Mouse (Mus musculus) cerebellum, adult 2 months (tissue): Measurements from ENCODE around the gene Gm45213.

ENCODE experiments used
- CTCF ChIP-seq: fragments of 200-500 bp; IDR thresholded peaks from 2 replicates; pipeline ENCODE4 v1.5.1; 2011; ENCODE audit warnings: low read depth, mild to moderate bottlenecking, control low read depth, low read length, moderate library complexity, borderline replicate concordance; ENCODE audit not compliant: insufficient read depth
- POLR2A ChIP-seq: fragments of 200-500 bp; IDR thresholded peaks from 2 replicates; pipeline ENCODE4 v1.6.1; 2011; ENCODE audit warnings: low read length, control low read depth, borderline replicate concordance; ENCODE audit not compliant: insufficient read depth

GRCm38 (mm10) chr7:66003447-66003846, 40.0 kb upstream of the Gm45213 start:
- no peak for TF ChIP-seq CTCF
- TF ChIP-seq POLR2A, result no peak
